Mouse (Mus musculus) heart, embryonic 11.5 days (tissue): ENCODE results near the gene Mmp14. TPM values are rescaled to one million over a fixed set of nuclear protein-coding genes. Genes with fewer than 3 reads are reported as not detected.

Experiments
- ATAC-seq: fragments of 200-750 bp; cut with Nextera tagmentation; replicated peaks from 2 replicates; pipeline ENCODE4 v1.8.0; 2017; ENCODE audit warnings: moderate library complexity; ENCODE audit not compliant: insufficient number of reproducible peaks, low FRiP score, low TSS enrichment
- H3K27ac ChIP-seq: fragments of 300-500 bp; sonication (generic); 2 replicates; pipeline ENCODE4 v1.5.1; 2014; ENCODE audit warnings: mild to moderate bottlenecking, low read depth, low read length
- H3K27me3 ChIP-seq: fragments of 300-500 bp; sonication (generic); 2 replicates; pipeline ENCODE4 v1.6.1; 2014; ENCODE audit warnings: mild to moderate bottlenecking, low read length, mixed read lengths; ENCODE audit not compliant: control insufficient read depth, insufficient read depth
- H3K36me3 ChIP-seq: fragments of 300-500 bp; sonication (generic); 2 replicates; pipeline ENCODE4 v1.6.1; 2014; ENCODE audit warnings: mild to moderate bottlenecking, low read length, moderate library complexity, mixed read lengths; ENCODE audit not compliant: control insufficient read depth, insufficient read depth
- H3K4me1 ChIP-seq: fragments of 300-500 bp; sonication (generic); 2 replicates; pipeline ENCODE4 v1.6.1; 2014; ENCODE audit warnings: low read length; ENCODE audit not compliant: control insufficient read depth, insufficient read depth
- H3K4me2 ChIP-seq: fragments of 300-500 bp; sonication (generic); 2 replicates; pipeline ENCODE4 v1.6.1; 2014; ENCODE audit warnings: mild to moderate bottlenecking, moderate library complexity
- H3K4me3 ChIP-seq: fragments of 300-500 bp; sonication (generic); 2 replicates; pipeline ENCODE4 v1.5.1; 2014; ENCODE audit warnings: low read depth, low read length
- H3K9ac ChIP-seq: fragments of 300-500 bp; sonication (generic); 2 replicates; pipeline ENCODE4 v1.6.1; 2014; ENCODE audit warnings: mild to moderate bottlenecking, low read depth, low read length, moderate library complexity
- H3K9me3 ChIP-seq: fragments of 300-500 bp; sonication (generic); replicated peaks from 2 replicates; pipeline ENCODE4 v1.6.1; 2016; ENCODE audit warnings: low read length; ENCODE audit not compliant: control insufficient read depth
- WGBS: fragments of 180-500 bp; shearing (Covaris S2); extraction: QIAGEN DNeasy Blood & Tissue Kit; methylation state at CpG from one replicate; pipeline ENCODE4 v1.1.7; 2014; ENCODE audit not compliant: insufficient replicate concordance; 5-methylcytosine and 5-hydroxymethylcytosine counted together
- polyA plus RNA-seq: library from polyadenylated mRNA; unstranded; fragments of >200 nt; fragmentation: Nextera tagmentation; extraction: Ambion mirVana; gene quantifications from 2 replicates; pipeline ENCODE4 v1.2.1, GENCODE M21; 2014

Gene Mmp14
- polyA plus RNA-seq, result 84.3 and 90.2 TPM in 2 replicates

DNA sequence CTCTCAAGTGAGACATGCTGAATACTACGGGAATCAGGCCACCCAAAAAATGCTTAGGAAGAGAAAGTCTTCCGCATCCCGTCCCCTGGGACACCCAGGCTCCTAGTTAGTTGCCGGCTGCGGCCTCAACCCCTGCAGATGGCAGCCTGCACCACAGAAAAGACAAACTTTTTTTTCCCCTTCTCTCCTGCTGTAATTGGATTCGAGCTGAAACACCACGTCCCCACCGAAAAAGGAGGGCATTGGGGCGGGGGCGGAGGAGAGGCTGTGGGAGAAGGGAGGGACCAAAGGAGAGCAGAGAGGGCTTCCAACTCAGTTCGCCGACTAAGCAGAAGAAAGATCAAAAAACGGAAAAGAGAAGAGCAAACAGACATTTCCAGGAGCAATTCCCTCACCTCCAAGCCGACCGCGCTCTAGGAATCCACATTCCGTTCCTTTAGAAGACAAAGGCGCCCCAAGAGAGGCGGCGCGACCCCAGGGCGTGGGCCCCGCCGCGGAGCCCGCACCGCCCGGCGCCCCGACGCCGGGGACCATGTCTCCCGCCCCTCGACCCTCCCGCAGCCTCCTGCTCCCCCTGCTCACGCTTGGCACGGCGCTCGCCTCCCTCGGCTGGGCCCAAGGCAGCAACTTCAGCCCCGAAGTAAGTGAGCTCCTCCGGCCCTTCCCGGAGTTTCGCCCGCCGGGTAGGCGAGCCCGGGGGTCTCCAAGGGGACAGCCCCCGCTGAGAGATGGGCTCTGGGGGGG lies at the start of gene Mmp14:
Gene Mmp14, plus strand, starts transcription at position 279 of the 744 bp plus-strand sequence.
- ATAC-seq, result no peak; the same call in 1 of the 2 replicates
- 0% methylated on average over 46 of the region's 49 CpGs for WGBS
- H3K4me2 ChIP-seq, result peak within 1 kb of the TSS; percentile 83

GRCm38 (mm10) chr14:54381816-54382215 lies 49.6 kb upstream of the Mmp14 start:
- H3K27me3 ChIP-seq, result no peaks in the 10 kb centered on the region
- WGBS, result 77% methylated on average over 10 of the region's 10 CpGs
- H3K4me3 ChIP-seq, result no peak overlapping the region
- no peak for ATAC-seq
- H3K9ac ChIP-seq, result no peak overlapping the region
- no peaks in the 10 kb centered on the region for H3K36me3 ChIP-seq
- H3K4me1 ChIP-seq, result peaks cover 4% of the 10 kb centered on the region; the same call in 1 of the 2 replicates
- no peaks in the 10 kb centered on the region for H3K9me3 ChIP-seq
- H3K4me2 ChIP-seq, result no peak overlapping the region
- no peak overlapping the region for H3K27ac ChIP-seq

More for the DNA sequence above, at the start of gene Mmp14:
- H3K9me3 ChIP-seq, result no peaks in the 10 kb centered on the region
- peaks cover 40% of the 10 kb centered on the region for H3K4me1 ChIP-seq
- no peaks in the 10 kb centered on the region for H3K27me3 ChIP-seq
- peak within 1 kb of the TSS; percentile 99 for H3K9ac ChIP-seq
- peak within 1 kb of the TSS; percentile 96 for H3K27ac ChIP-seq
- peaks cover 4% of the 10 kb centered on the region; the same call in 1 of the 2 replicates for H3K36me3 ChIP-seq
- peak within 1 kb of the TSS; percentile 82 for H3K4me3 ChIP-seq

GRCm38 (mm10) chr14:54382641-54383040 lies 48.8 kb upstream of the Mmp14 start:
- Histone ChIP-seq H3K27ac (no peak overlapping the region), H3K36me3 (no peaks in the 10 kb centered on the region), H3K4me1 (peaks cover 4% of the 10 kb centered on the region; the same call in 1 of the 2 replicates), H3K4me2 (no peak overlapping the region), H3K9ac (no peak overlapping the region), H3K9me3 (no peaks in the 10 kb centered on the region), H3K27me3 (no peaks in the 10 kb centered on the region), H3K4me3 (no peak overlapping the region)
- ATAC-seq, result no peak
- WGBS, result 78% methylated on average over 9 of the region's 9 CpGs

DNA sequence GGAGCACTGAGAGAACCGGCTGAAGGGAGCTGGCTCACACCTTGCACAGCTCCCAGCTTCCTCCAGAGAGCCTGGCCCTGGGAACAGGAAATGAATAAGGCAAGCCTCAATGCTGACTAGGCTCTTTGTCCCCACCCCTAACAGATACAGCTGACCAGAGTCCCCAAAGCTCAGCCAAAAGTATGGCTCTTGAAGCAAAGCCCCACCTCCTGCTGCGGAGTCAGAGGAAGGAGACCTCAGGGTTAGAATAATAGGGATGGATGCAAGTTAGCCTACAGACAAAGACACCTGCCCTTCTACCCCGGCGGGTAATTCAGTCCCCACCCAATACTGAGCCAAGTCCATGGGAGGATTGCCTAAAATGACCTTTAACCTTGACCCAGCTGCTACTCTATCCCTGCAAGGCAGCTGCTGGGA lies 48.0 kb upstream of the Mmp14 start:
- Histone ChIP-seq H3K4me1 (peaks cover 4% of the 10 kb centered on the region; the same call in 1 of the 2 replicates), H3K27ac (no peak overlapping the region), H3K36me3 (no peaks in the 10 kb centered on the region), H3K27me3 (no peaks in the 10 kb centered on the region), H3K4me2 (no peak overlapping the region), H3K4me3 (no peak overlapping the region), H3K9ac (no peak overlapping the region), H3K9me3 (no peaks in the 10 kb centered on the region)
- WGBS, result 57% methylated on average over 4 of the region's 4 CpGs
- ATAC-seq, result no peak

- no peaks in the 10 kb centered on the region for H3K36me3 ChIP-seq
- H3K4me2 ChIP-seq, result no peak overlapping the region
- 81% methylated on average over 8 of the region's 8 CpGs for WGBS
- ATAC-seq, result no peak
- H3K9me3 ChIP-seq, result no peaks in the 10 kb centered on the region
- H3K9ac ChIP-seq, result no peak overlapping the region
- H3K4me3 ChIP-seq, result no peak overlapping the region
- no peaks in the 10 kb centered on the region for H3K27me3 ChIP-seq
- H3K4me1 ChIP-seq, result peaks cover 4% of the 10 kb centered on the region; the same call in 1 of the 2 replicates
- H3K27ac ChIP-seq, result no peak overlapping the region
These were observed 47.0 kb upstream of the Mmp14 start for GRCm38 (mm10) chr14:54384396-54384795.

DNA sequence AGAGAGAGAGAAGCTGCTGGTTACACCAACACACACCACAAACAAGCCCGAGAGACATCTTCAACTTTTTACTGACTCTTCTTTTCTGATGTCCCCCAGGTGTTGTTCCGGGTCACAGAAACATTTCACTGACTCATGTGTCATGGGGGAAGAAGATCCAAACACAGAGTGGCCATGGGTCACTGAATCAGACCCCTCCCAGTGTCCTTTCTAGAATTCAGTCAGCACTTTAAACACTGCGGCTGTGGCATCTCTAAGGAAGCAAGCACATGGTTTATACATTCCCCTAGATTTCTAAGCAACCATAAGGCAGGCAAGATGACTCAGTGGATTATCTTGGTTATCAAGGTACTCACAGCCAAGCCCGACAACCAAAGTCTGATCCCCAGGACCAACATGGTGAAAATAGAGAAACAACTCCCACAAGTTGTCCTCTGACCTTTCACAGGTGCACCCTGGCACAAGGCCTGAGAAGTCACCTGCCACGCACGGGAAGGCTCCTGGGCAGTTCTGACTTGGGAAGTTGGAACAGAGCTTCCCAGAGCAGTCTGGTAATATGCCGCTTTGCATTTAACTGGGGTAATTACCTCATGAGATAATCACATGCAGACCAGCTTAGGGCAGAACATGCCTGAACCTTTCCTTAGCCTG lies 45.3 kb upstream of the Mmp14 start:
- no peaks in the 10 kb centered on the region for H3K27me3 ChIP-seq
- no peaks in the 10 kb centered on the region for H3K36me3 ChIP-seq
- no peak overlapping the region for H3K9ac ChIP-seq
- 78% methylated on average over 7 of the region's 7 CpGs for WGBS
- H3K4me2 ChIP-seq, result no peak overlapping the region
- no peak for ATAC-seq
- H3K4me3 ChIP-seq, result no peak overlapping the region
- no peaks in the 10 kb centered on the region for H3K9me3 ChIP-seq
- H3K27ac ChIP-seq, result no peak overlapping the region
- H3K4me1 ChIP-seq, result peaks cover 4% of the 10 kb centered on the region; the same call in 1 of the 2 replicates

DNA sequence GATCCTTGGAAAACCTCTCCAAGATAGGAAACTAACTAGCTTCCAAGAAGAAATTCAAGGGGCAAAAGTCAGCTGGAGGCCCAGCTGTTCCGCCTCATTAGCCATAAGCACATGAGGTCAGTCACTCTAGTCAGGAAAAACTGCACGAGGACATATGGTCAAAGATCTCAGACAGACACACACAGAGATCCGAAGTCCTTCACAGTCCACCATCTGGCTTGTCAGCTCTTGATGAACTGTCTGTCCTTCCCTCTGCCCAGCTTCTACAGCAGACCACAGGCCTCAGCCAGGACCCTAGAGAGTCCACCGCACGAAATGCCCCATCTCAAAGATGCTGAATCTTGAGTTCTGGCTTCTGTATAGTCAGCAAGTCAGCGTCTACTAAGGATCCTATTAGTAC lies 43.9 kb upstream of the Mmp14 start:
- 80% methylated on average over 6 of the region's 6 CpGs for WGBS
- no peak for ATAC-seq
- Histone ChIP-seq H3K9ac (no peak overlapping the region), H3K27ac (no peak overlapping the region), H3K4me1 (peaks cover 4% of the 10 kb centered on the region; the same call in 1 of the 2 replicates), H3K9me3 (no peaks in the 10 kb centered on the region), H3K4me3 (no peak overlapping the region), H3K36me3 (no peaks in the 10 kb centered on the region), H3K4me2 (no peak overlapping the region), H3K27me3 (no peaks in the 10 kb centered on the region)

DNA sequence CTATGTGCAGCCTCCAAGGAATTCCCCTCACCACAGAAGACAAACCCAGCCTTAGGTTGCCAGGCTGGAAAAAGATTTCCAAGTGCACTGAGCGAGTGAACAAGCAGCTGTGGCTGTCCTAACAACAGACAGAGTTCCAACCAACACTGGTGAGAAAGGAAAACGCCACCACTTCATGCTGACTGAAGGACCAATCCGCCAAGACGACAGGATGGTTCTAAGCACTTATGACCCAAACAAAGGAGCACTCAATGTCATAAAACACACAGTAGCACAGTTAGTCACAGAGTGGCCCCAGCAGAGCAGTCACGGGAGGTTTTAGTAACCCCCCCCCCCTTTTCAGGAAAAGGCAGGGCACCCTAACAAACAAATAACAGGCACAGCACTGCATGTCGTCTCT lies 40.6 kb upstream of the Mmp14 start:
- no peak overlapping the region for H3K9ac ChIP-seq
- no peaks in the 10 kb centered on the region for H3K36me3 ChIP-seq
- WGBS, result 76% methylated on average over 6 of the region's 6 CpGs
- no peaks in the 10 kb centered on the region for H3K9me3 ChIP-seq
- no peak overlapping the region for H3K4me3 ChIP-seq
- ATAC-seq, result no peak
- no peak overlapping the region for H3K27ac ChIP-seq
- no peaks in the 10 kb centered on the region for H3K4me1 ChIP-seq
- no peak overlapping the region for H3K4me2 ChIP-seq
- H3K27me3 ChIP-seq, result no peaks in the 10 kb centered on the region
